Mouse (Mus musculus) skeletal muscle tissue, adult 2 months (tissue): ENCODE results near the gene Gm11273.
"Not testable (repeated sequence)": the region's sequence is repeated elsewhere in the genome, so short reads cannot be mapped to it uniquely, and the experiment has no call there.

Experiments used
- DNase-seq: peaks from one replicate; pipeline ENCODE4 v3.0.0-alpha.2; 2012; ENCODE audit warnings: low read depth, low spot score

Gene Gm11273

GRCm38 (mm10) chr13:21501182-21501581, at the start of gene Gm11273:
Gene Gm11273 (minus strand): TSS chr13:21501418.
- not testable (repeated sequence) for DNase-seq

GRCm38 (mm10) chr13:21550416-21551110, 49.3 kb upstream of the Gm11273 start:
- no peak for DNase-seq

- no peak for DNase-seq
Observed at GRCm38 (mm10) chr13:21549487-21549886, 48.3 kb upstream of the Gm11273 start.

GRCm38 (mm10) chr13:21542708-21543107, 41.5 kb upstream of the Gm11273 start, which contains the start of gene Olfr1366:
Gene Olfr1366 (minus strand): TSS chr13:21542808.
- no peak for DNase-seq

GRCm38 (mm10) chr13:21530781-21531201, 29.6 kb upstream of the Gm11273 start, which contains the start of gene Zkscan8:
Gene Zkscan8 (minus strand): TSS chr13:21531120.
- DNase-seq = peak; percentile 81

- no peak for DNase-seq
Observed at GRCm38 (mm10) chr13:21530136-21530535, 28.9 kb upstream of the Gm11273 start.

GRCm38 (mm10) chr13:21506221-21506649, 5.0 kb upstream of the Gm11273 start:
- peak; percentile 71 for DNase-seq

GRCm38 (mm10) chr13:21502296-21502695, 1.1 kb upstream of the Gm11273 start:
- no peak for DNase-seq

GRCm38 (mm10) chr13:21495080-21495479, 6.1 kb downstream of the Gm11273 start, which contains the start of gene AK157302:
Gene AK157302 (plus strand): TSS chr13:21495223.
- DNase-seq = no peak

- DNase-seq = no peak
Observed at GRCm38 (mm10) chr13:21492847-21493246, 8.4 kb downstream of the Gm11273 start.

GRCm38 (mm10) chr13:21486881-21487280, 14.3 kb downstream of the Gm11273 start:
- DNase-seq = no peak

- peak; percentile 38 for DNase-seq
Observed at GRCm38 (mm10) chr13:21478759-21479670, 22.2 kb downstream of the Gm11273 start, which contains the start of the genes Zkscan4 and Gm10065. Gene Zkscan4 (plus strand): TSS chr13:21478907. Gene Gm10065 (minus strand): TSS chr13:21479441.

- DNase-seq = no peak
Observed at GRCm38 (mm10) chr13:21472427-21472826, 28.8 kb downstream of the Gm11273 start.

- DNase-seq = no peak
Observed at GRCm38 (mm10) chr13:21469097-21469496, 32.1 kb downstream of the Gm11273 start.

- peak; percentile 77 for DNase-seq
Observed at GRCm38 (mm10) chr13:21468061-21469019, 32.9 kb downstream of the Gm11273 start, which contains the start of gene Nkapl. Gene Nkapl (minus strand): TSS chr13:21468509.

GRCm38 (mm10) chr13:21467336-21467735, 33.9 kb downstream of the Gm11273 start:
- DNase-seq = no peak

GRCm38 (mm10) chr13:21462516-21462915, 38.7 kb downstream of the Gm11273 start:
- not testable (repeated sequence) for DNase-seq

- no peak for DNase-seq
Observed at GRCm38 (mm10) chr13:21456347-21456746, 44.9 kb downstream of the Gm11273 start.

GRCm38 (mm10) chr13:21454133-21454532, 47.1 kb downstream of the Gm11273 start:
- no peak for DNase-seq

GRCm38 (mm10) chr13:21453449-21453848, 47.8 kb downstream of the Gm11273 start, which contains the start of gene Zscan26:
Gene Zscan26 (minus strand): TSS chr13:21453730.
- DNase-seq = peak; percentile 76

GRCm38 (mm10) chr13:21453042-21453441, 48.2 kb downstream of the Gm11273 start:
- no peak for DNase-seq
